Mouse (Mus musculus): ENCODE results near the gene Fanci.

The Fanci gene

DNA sequence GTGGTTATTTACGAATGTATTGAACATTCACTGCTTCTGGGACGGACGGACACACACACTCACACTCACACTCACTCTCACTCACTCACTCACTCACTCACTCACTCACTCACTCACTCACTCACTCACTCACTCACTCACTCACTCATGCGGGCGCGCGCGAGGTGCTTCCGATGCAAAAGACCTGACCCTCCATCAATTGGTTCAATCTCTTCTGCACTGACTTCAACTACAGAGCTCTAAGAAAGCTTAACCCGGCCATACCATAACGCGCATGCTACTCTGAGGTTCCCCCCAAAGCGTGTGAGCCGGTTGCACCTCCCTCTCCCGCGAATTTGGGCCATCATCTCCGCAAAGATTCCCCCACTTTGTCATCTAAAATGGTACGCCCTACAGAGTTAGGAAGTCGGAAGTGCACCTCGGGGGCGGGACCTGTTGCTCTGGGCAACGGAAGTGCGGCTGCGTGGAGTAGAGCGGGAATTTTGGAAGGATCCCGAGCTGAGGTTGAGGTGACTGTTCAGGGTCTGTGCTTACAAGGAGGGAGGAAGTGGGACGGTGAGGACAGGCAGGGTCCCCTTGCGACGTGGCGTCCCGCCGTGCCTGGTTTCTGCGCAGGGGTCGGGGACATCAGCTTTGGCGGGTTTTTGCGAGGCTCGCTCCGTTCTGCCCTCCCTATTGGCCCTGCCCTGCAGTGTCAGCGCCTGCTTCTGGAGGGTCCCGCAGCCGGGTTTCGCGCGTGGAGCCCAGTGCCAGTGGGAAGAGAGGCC is at the start of gene Fanci:
TSS of gene Fanci (plus strand) at position 47 of the 767 bp plus-strand sequence.
- peak; percentile 73 to 82 for DNase-seq (ENCODE audit: low read depth in 1 of 2, low spot score in 2 of 2)

- DNase-seq (ENCODE audit: low read depth in 1 of 2, low spot score in 2 of 2), result peak in 1 of 2 experiments; percentile 18
Measured at GRCm38 (mm10) chr7:79345902-79346301, 45.8 kb upstream of the Fanci start.

DNA sequence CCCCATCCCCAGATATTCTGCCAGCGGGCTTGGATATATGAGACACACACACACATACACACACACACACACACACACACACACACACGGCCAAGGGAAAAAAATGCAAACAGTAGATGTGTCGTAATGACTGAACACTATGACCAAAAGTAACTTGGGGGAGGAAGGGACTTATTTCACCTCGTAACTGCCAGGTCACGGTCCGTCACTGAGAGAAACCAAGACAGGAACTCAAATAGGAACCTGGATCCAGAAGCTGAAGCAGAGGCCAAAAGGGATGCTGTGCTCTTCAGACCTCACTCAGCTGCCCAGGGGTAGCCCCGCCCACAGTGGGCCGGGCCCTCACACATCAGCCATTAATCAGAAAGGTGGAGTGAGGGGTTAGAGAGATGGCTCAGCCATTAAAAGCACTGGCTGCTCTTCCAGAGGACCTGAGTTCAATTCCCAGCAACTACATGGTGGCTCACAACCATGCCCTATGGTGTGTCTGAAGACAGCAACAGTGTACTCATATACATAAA is 45.1 kb upstream of the Fanci start:
- no peak for DNase-seq (ENCODE audit: low read depth in 1 of 2, low spot score in 2 of 2)

- DNase-seq (ENCODE audit: low read depth in 1 of 2, low spot score in 2 of 2), result no peak
Measured at GRCm38 (mm10) chr7:79347108-79347813, 44.5 kb upstream of the Fanci start.

GRCm38 (mm10) chr7:79348816-79349215 is 42.9 kb upstream of the Fanci start:
- DNase-seq (ENCODE audit: low read depth in 1 of 2, low spot score in 2 of 2), result no peak

DNA sequence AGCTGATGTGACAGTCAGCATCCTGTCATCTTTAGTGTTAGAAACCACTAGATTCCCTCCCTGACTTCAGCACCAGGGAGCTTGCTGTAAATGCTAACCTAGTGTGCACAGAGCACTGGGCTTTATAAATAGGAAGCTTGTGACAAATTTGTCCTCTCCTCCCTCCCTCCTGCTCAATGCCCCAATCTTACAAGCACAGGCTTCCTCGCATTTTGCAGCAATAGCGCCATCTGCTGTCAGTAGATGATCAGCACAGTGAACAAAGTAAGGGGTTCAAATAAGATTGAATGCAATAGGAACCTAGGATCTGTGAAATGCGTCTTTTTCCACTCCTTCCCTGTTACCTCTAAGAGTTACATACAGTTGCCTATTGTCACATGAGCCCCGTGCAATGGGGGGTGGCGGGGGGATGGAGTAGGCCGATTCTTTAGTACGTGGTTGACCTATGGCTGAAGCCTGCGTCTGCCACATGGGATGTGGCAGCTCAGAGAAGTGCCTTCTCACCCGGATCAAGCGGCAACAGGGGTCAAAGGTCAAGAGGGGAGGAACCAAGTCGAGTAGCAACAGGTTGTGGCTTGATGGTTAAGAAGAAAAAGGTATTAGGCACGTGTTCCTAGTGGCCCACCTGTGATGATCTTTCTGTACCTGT is 41.9 kb upstream of the Fanci start:
- peak in 1 of 2 experiments; percentile 27 for DNase-seq (ENCODE audit: low read depth in 1 of 2, low spot score in 2 of 2)

DNA sequence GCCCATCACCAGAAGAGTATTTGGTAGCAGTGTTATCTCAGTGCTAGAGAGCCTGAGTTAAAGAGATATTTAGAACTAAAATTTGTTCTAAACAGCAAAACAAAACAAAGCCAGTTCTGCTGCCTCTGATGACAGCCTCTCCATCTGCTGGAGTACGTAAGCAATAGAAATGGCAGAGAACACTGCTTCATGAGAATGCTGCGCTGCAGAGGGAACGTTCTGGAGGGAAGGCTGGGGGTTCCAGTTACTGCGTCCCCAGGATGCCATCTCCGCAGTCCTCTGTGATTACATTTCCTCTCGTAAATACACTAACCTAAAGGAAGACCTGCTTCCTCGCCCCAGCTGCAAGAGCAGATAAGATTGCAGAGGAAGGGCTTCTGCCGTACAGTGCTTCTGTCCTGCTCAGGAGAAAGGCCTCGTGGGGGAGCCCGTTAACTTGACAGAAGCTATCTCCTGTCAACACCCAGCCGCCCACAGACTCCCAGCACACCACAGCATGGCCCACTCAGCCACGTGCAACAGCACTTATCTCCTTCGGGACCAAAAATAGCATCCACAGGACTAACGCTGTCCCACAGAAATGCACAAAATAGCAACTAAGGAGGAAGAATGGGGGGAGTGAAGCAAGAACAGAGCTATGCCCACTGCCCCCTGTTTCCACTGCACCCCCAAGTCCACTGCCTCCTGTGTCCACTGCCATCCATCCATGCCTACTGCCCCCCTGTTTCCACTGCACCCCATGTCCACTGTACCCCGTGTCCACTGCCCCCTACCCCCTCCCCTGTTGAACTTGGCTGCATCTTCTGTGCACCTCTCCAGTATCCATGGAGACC is 33.2 kb upstream of the Fanci start:
- DNase-seq (ENCODE audit: low read depth in 1 of 2, low spot score in 2 of 2), result no peak

- DNase-seq (ENCODE audit: low read depth in 1 of 2, low spot score in 2 of 2), result no peak
Measured at GRCm38 (mm10) chr7:79359183-79359435, 32.6 kb upstream of the Fanci start.

DNA sequence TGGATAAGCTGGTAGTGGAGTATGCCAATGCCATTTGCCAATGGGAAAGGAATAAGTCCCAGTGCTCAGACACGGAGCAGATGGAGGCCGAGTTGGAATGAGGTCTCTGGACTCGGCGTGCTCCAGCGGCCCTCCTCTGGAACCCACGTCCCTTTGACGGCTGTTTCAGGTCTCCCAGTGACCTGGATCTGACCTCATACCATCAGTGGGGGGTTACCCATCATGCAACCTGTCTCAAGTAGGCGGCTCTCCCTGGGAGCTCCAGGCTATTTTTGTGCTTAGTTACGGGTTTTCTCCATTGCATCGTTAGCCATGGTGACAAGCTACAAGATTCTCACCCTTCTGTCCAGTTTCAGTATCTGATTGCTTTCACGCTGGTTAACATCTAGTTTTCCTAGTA is 31.7 kb upstream of the Fanci start:
- no peak for DNase-seq (ENCODE audit: low read depth in 1 of 2, low spot score in 2 of 2)

GRCm38 (mm10) chr7:79362208-79362607 is 29.5 kb upstream of the Fanci start:
- no peak for DNase-seq (ENCODE audit: low read depth in 1 of 2, low spot score in 2 of 2)

GRCm38 (mm10) chr7:79362830-79363229 is 28.9 kb upstream of the Fanci start:
- no peak for DNase-seq (ENCODE audit: low read depth in 1 of 2, low spot score in 2 of 2)

DNA sequence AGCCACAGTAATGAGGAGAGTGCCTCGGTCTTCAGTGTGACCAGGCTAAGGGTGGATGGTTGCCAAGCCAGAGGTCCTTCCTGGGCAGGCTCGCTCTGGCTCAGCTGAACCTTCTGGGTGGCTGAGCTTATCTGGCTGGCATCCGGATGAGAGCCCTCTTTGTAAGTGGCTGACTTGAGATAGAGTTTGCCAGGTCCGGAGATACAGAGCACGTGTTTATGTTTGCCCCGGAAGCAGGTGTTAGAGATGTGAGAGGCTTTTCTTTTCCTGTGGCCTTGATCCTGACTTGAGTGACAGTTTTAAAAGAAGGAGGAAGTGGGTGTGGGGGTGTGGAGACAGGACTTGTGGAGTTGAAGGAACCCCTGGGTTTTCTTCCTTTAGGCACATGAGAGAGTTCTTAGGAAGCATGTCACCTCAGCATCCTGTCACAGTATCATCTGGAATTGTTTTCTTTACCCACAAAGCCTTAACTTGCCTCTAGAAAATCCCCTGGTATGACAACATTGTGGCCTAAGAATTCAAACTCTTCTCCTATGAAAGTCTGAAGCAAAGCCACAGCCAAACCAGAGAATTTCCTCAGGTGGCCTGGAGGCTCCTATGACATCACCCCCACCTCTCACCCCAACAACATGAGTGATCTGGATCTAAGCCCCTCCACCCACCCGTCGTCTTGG is 28.2 kb upstream of the Fanci start:
- DNase-seq (ENCODE audit: low read depth in 1 of 2, low spot score in 2 of 2), result no peak

DNA sequence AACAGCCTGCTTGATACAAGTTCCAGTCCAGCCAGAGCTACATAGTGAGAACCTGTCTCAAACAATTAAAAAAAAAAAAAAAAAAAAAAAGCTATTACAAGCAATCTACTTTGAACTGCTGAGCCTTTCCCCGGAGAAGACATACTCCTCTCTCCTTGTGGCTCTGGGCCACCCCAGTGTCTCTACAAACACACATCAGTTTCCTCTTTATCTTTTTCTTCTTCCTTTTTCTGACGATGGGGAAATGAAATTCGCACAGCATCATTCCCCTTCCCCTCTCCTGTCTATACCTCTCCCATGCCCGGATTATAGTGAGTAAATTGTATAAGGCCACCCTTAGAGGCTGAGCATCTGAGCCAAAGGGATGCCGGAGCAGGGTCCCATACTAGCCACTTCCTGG is 23.1 kb upstream of the Fanci start:
- no peak for DNase-seq (ENCODE audit: low read depth in 1 of 2, low spot score in 2 of 2)

GRCm38 (mm10) chr7:79369416-79369815 is 22.3 kb upstream of the Fanci start:
- DNase-seq (ENCODE audit: low read depth in 1 of 2, low spot score in 2 of 2), result no peak

GRCm38 (mm10) chr7:79371321-79371879 is 20.3 kb upstream of the Fanci start:
- peak; percentile 31 to 52 for DNase-seq (ENCODE audit: low read depth in 1 of 2, low spot score in 2 of 2)

GRCm38 (mm10) chr7:79374017-79374416 is 17.7 kb upstream of the Fanci start:
- no peak for DNase-seq (ENCODE audit: low read depth in 1 of 2, low spot score in 2 of 2)

DNA sequence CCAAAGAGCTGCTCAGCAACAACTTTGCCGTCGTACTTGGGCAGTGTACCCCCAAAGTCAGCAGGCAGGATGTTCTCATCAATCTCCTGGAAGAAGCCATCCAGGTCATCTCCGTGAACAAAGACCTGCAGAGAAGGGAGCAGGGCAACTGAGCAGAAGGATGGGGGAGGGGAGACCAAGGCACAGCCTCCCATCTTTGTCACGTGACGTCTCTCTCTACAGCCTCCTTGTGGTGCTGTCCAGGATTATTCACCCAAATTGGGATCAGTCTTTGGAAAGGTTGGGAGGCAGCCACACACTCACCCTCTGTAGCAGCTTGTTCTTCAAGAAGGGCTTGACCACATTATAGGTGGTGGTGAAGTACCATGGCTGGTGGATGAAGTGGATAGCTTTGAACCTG is 16.1 kb upstream of the Fanci start:
- no peak for DNase-seq (ENCODE audit: low read depth in 1 of 2, low spot score in 2 of 2)

DNA sequence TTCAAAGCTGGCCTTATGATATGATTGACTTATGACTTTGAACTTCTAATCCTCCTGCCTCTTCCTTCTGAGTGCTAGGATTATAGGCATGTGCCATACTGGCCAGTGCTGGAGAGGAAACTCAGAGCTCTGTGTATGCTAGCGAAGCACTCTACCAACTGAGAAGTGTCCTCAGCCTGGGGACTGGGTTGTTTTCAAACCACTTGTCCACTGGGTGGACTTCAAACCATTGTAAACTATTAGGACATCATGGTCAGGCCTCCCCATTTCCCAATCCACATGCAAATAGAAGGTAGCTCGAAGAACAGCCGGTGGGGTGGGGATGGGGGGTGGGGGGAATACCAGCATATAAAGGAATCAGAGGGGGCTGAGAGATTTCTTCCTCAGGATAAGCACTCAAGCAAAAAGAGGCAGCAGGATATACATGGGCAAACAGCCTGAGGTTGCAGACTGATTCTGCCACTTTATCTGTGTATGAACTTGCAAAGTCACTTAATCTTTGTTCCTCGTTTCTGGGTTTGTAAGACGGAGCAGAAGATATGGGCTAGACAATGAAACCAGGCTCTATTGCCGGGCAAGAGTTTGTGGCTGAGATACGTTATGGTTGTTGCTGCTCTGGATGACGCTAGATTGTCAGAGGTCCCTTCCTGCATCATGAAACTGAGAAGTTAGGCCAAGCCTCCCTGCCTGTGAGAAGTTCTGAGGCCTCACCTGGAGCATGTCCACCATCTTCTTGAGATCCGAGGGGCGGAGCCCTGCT is 15.0 kb upstream of the Fanci start:
- no peak for DNase-seq (ENCODE audit: low read depth in 1 of 2, low spot score in 2 of 2)

DNA sequence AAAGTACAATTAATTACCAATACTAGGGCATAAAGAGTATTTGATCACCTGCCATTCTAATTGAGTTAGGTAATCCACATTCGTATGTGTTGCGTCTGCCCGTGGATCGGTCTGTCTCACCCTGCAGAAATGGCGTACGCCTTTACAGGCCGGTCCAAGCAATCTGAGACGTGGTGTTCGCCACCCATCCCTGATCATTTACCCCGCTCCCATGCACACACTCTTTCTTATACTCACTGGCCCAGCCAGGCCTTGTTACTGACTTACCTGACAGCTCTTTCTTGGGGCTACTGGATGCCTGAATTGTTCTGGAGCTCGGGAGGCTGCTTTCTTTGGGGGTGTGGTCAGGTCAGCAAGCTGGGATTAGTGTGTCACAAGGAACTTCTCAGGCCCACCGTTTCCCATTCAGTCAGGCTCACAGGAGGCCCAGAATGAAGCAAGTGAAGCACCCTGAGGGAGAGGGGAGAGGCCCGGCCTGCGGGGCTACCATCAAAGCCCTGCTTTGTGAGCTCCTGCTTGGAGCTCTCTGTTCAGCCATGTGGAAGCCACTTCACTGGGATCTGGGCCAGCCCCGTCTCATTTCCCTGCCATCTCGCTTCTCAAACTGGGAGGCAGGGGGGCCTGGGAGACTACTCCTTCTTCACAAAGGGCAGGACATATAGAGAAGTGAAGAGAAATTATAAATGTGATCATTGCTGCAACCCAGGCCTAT is 5.2 kb upstream of the Fanci start, which contains the start of gene Rlbp1:
TSS of gene Rlbp1 (minus strand) at position 627 of the 712 bp plus-strand sequence.
- DNase-seq (ENCODE audit: low read depth in 1 of 2, low spot score in 2 of 2), result no peak

All from monocyte, adult 2 months (primary cell).